Mouse (Mus musculus) brain, embryonic 14.5 days (tissue): ENCODE data around the gene Rnf157. TPM values are rescaled to one million over a fixed set of nuclear protein-coding genes. Genes with fewer than 3 reads are reported as not detected.
"Not testable (repeated sequence)": the region's sequence is repeated elsewhere in the genome, so short reads cannot be mapped to it uniquely, and the experiment has no call there.

ENCODE experiments used
- DNase-seq: peaks from one replicate; pipeline ENCODE4 v3.0.0-alpha.2; 2011; ENCODE audit warnings: low read depth
- CTCF ChIP-seq: fragments of 200-500 bp; IDR thresholded peaks from 2 replicates; pipeline ENCODE4 v1.5.1; 2012; ENCODE audit warnings: inconsistent platforms, mild to moderate bottlenecking, moderate library complexity, borderline replicate concordance; ENCODE audit not compliant: insufficient read depth, insufficient read length; ENCODE audit errors: extremely low read depth
- POLR2A ChIP-seq: fragments of 200-500 bp; IDR thresholded peaks from 2 replicates; pipeline ENCODE4 v1.6.1; 2012; ENCODE audit warnings: mild to moderate bottlenecking, inconsistent platforms, borderline replicate concordance; ENCODE audit not compliant: poor library complexity, insufficient read depth, insufficient read length, severe bottlenecking; ENCODE audit errors: extremely low read depth
- polyA plus RNA-seq: library from polyadenylated mRNA; depleted of rRNA; stranded (reverse); fragments of >200 nt; gene quantifications from 2 replicates; pipeline ENCODE4 v1.2.3, GENCODE M21; 2012

Rnf157 gene
- polyA plus RNA-seq, 1 experiment = 97.3 TPM

DNA sequence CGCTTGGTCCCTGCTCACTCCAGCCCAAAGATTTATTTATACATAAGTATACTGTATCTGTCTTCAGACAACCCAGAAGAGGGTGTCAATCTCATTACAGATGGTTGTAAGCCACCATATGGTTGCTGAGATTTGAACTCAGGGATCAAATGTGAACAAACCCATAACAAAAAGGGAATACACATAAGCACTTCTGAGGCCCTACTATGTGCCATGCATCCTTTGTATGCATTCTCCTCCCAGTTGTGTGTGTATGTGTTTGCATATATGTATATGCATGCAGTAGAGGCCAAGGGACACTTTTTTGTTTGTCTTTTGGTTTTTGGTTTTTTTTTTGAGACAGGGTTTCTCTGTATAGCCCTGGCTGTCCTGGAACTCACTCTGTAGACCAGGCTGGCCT lies 46.2 kb downstream of the Rnf157 start:
- DNase-seq = no peak
- no peak for TF ChIP-seq CTCF
- TF ChIP-seq POLR2A = no peak

DNA sequence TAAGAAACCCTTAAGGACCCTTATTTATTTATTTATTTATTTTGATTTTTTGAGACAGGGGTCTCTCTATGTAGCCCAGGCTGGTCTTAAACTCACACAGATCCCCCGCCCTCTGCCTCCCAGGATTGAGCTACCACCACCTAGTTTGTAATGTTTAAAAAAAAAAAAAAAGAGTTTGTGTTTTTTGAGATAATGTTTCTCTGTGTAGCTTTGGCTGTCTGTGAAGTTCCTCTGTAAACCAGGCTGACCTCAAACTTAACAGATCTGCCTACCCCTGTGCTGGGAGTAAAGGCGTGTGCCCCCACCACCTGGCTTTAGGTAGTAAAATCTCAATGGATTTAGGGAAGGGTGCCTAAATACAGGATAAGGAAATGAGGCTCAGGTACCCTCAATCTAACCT lies 46.7 kb downstream of the Rnf157 start:
- DNase-seq = no peak
- TF ChIP-seq CTCF (no peak), POLR2A (no peak)

DNA sequence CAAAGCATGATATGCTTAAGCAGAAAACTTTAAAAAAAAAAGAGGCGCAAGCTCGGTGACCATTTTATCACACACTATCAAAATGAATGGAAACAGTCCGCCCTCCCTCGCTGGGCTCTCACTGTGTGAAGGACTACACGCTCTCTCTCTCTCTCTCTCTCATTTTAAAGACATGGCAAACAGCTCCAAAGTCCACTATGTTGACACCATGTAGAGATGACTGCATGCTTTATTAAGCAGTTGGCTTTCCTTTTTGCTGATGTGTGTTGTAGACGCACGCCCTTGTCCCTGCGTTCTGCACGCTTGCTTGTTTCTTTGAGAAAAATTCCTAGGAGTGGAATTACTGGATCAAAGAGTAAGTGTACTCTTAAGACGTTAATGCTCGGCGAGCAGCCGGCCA lies 47.4 kb downstream of the Rnf157 start:
- no peak for DNase-seq
- TF ChIP-seq POLR2A (no peak), CTCF (no peak)

DNA sequence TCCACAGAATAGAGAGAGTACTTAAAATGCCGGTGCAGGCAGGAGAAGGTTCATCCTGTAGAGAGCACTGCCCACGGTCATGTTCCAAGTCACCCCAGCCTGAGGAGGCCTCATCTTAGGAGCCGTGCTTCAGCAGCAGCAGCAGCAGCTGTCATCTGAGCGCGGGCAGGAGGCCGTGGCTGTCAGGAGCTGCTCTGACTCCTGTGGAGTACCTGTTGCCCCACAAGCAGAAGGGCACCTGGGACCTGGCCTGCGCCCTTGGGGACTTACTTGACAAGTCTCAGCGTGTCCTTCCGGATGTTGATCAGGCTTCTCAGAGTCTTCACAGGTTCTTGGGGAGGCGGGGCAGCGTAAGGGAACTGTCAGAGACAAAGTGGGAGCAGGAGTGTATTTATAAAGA lies 50.8 kb downstream of the Rnf157 start:
- no peak for DNase-seq
- TF ChIP-seq POLR2A (no peak), CTCF (no peak)

DNA sequence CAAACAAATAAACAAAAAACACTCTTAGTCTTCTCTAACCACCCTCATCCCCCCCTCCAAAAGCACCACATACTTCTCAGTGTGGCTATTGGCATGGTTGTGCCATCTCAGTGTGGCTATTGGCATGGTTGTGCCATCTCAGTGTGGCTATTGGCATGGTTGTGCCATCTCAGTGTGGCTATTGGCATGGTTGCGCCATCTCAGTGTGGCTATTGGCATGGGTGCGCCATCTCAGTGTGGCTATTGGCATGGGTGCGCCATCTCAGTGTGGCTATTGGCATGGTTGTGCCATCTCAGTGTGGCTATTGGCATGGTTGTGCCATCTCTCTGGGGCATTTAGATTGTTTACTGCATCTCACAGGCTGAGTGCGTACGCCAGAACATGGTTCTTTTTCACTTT lies 51.9 kb downstream of the Rnf157 start:
- DNase-seq = not testable (repeated sequence)

DNA sequence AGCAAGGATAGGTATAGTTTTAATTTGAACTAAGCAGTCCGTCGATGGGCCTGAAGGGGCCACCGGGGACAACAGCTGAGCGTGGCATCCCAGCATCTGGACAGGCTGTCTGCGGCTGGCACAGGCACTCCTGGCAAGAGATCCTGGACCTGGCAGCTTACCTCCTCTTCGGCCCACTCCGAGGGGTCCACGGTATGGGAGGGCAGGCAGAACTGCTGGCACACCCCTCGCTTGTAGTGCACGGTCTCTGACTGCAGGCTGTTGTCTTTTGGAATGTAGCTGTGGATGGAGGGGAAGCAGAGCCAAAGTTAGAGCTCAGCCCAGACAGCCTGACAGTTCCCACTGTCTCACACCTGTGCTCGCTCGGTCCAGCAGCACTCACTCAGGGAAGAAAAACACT lies 53.2 kb downstream of the Rnf157 start:
- no peak for DNase-seq
- TF ChIP-seq POLR2A (no peak), CTCF (no peak)

DNA sequence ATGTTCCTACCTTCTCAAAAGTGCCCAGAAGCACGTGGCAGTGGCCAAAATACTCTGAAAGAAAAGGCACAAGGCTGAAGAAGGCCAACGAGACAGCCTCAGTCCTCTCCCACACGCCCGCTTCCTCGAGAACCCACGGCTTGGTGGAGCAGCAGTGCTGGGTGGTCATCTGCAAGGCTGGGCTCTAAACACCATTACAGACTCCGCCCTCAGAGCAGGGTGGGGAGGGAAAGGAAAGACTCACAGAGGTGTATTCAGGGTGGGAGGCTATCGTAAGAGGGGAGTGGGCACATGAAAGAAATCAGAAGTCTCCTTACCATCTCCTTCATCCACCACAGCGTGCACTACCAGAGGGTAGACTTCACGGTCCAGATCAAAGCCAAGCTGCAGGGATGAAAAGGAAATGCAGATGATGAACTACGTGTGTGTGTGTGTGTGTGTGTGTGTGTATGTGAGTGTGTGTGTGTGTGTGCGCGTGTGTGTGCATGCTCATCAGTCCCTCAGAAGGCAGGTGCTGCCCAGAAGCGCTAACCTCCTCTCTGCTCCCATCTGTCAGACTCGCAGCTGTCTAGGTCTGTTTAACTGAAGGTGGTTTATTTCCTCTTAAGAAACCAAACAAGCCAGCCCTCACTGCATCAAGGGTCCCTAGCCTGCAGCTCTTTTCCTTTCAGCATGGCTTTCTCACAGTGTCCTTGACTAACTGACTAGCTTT lies 53.8 kb downstream of the Rnf157 start:
- TF ChIP-seq POLR2A (no peak), CTCF (no peak)
- peak; percentile 52 for DNase-seq

DNA sequence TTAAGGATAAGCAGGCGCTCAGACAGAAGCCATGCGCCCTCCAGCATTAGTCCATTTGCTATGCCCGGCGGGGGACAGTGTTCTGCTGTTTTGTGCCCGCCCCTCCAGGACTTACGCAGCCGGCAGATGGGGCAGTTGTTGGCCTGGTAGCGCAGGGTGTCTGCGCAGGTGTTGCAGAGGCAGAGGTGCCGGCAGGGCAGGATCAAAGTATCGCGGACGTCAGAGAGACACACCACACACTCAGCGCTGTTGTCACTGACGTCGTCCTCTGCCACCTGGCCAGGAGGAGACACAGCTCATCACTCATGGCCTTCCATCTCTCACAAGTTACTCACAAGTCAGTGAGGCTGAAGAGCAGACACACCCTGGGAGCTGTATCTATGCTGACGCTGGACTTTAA lies 58.3 kb downstream of the Rnf157 start:
- TF ChIP-seq CTCF (no peak), POLR2A (no peak)
- DNase-seq = no peak

DNA sequence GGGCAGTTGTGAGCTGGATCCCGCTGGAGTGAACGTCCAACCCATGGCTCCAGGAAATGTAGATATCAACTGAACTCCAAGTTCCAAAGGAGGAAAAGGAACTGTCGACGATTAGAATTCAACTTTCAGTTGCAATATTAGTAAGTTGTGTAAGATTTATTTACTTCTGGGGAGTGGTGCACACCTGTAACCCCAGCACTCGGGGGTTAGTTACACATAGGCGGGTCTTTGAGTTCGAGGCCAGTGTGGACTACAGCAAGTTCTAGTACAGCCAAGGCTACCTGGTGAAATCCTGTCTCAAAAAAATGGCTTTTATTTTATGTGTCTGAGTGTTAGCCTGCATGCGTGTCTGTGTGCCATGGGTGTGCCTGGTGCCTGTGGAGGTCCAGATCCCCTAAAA lies 59.3 kb downstream of the Rnf157 start:
- no peak for DNase-seq
- TF ChIP-seq POLR2A (no peak), CTCF (no peak)

DNA sequence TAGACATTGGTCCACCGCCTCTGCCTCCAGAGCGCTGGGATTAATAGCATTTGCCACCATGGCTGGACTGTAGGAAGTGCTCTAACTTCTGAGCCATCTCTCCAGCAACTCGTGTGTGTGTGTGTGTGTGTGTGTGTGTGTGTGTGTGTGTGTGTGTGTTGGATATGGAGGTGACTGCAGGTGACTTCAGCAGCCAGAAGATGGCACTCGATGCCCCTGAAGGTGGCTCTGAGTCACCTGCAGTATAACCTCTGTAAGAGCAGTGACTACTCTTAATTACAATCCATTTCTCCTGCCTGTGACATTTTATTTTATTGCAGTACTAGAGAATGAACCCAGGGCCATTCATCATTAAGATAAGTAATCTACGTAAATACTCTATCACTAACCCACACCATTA lies 61.5 kb downstream of the Rnf157 start:
- DNase-seq = no peak
- TF ChIP-seq CTCF = no peak
- TF ChIP-seq POLR2A = no peak

DNA sequence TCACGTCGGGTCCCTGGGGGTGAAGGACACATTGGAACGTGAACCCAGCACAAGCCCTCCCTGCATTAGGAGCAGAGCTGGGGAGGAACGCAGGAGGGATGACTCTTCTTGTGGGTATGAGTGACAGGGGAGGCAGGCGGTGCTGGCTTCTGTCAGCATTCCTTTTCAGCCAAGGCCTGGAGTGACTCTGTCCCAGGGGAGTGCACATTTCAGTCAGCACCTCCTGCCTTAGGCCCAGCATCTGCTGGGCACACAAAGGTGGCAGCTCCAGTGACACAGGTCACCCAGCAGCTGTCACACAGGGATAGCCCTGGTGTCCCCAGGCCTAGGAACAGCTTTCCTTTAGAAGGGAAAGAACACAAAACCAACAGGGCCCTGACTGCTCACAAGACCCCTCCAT lies 64.9 kb downstream of the Rnf157 start:
- DNase-seq = no peak
- TF ChIP-seq CTCF = no peak

DNA sequence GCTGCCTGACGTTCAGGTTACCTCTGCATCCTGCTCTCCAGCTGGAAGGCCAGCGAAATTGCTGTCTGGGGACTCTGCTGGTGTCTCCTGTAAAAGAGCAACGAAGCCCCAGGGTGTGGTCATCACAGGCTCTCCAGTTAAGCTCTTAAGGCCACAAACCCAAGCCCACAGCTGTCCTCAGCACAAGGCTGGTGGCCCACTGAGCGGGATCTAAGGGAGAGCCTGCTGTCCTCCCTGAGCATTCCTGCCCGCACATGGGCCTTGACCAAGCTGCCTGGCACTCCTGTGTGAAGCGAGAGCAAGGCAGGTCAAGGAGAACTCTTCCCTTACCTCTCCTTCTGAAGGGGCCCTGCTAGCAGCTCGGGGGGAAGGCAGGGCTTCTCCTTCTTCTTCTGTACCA lies 65.8 kb downstream of the Rnf157 start:
- TF ChIP-seq POLR2A = no peak
- TF ChIP-seq CTCF = no peak
- no peak for DNase-seq
